Mouse (Mus musculus) cerebellum, adult 8-10 months (tissue): ENCODE results near the gene Galm.
"Not testable (repeated sequence)": the region's sequence is repeated elsewhere in the genome, so short reads cannot be mapped to it uniquely, and the experiment has no call there.

Experiments
- DNase-seq: peaks from one replicate; pipeline ENCODE4 v3.0.0; 2022

The Galm gene

DNA sequence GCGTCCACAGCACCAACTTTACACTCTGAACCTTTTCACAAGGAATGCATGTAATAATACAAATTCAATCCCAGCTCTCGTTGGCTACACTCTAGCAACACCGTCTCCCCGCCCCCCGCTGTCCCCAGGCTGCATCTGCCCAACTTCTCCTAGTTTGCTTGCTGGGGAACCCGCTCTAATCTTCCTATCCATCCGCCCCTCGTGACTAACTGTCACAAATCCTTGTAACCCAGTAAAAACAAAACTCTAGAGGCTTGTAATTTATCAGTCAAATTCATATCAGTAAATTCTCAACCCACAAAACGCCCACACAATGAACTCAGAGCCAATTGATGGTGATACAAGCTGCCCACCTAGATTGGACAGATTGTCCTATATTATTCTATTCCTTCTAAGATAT, 93.9 kb downstream of the Galm start:
- no peak for DNase-seq

DNA sequence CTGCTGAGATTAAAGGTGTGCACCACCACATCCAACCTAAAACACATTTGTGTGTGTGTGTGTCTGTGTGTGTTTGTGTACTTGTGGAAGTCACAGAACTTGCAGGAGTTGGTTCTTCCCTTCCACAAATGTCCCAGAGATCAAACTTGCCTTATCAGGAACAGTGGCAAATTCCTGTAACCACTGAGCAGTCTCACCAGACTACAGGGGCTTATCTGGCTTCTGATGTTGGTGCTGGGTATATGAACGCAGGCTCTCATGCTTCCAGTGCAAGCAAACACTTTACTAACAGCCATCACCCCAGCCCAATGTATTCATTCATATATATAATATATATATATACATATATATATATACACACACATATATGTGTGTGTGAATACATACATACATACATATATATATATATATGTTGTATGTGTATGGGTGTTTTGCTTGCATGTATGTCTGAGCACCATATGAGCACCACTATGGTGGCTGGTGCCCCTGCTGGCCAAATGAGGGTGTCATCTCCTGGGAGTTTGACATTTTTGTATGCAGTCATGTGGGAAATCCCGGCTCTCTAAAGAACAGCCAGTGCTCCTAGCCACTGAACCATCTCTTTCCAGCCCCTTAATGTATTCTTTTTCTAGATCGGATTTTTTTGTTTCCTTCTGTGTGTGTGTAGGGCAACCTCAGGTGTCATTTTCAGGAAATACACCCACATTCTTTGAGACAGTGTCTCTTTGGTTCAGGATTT, 94.8 kb downstream of the Galm start:
- no peak for DNase-seq

DNA sequence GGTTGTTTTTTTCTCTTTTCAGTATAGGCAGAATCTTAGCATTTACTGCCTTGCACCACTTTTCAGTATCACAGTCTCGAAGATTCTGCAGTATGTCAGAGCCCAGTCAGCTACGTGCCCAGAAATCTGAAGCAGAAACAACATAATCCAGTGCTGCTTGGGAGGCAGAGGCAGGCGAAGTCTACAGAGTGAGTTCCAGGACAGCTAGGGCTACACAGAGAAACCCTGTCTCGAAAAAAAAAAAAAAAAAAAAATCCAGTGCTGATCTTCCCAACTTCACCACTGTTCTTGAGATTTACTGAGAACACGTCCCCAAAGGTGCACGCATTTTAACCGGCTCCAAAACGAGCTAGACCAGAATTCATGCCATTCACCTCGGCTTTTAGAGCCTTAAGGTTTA, 96.6 kb downstream of the Galm start:
- DNase-seq, result no peak

DNA sequence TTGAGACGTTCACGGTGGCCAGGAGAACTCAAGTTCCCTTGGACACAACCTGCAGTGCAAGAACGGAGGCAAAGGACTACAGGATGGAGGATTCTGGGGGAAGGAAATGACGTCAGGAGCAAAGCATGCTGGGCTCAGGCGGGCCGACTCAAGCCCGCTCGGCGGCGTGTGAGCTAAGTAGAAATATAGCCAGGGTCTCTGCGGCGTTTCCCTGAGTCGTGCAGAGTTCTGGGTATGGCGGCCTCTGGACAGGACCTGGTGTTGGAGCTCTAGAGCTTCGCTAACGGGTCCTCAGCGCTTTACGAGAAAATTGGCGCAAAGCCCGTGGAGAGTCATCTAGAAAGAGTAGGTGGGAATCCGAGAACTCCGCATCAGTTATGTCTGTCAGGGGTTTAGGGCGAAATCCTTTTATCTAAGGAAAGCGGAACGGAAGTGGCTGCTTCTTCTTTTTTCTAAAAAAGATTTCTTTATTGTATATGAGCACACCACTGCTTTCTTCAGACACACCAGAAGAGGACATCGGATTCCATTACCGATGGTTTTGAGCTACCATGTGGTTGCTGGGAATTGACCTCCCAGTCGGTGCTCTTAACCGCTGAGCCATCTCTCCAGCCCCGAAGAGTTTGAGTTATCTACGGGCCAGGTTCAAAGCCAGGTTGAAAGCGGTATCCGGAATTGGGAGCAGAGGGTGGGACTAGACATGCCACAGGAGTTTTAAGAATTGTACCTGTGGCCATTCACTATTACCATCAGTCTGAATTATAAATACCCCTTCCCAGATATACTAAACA, 97.2 kb downstream of the Galm start, which contains the start of gene Gemin6:
Gene Gemin6, plus strand, starts transcription at position 116 of the 791 bp plus-strand sequence.
- peak; percentile 81 for DNase-seq

DNA sequence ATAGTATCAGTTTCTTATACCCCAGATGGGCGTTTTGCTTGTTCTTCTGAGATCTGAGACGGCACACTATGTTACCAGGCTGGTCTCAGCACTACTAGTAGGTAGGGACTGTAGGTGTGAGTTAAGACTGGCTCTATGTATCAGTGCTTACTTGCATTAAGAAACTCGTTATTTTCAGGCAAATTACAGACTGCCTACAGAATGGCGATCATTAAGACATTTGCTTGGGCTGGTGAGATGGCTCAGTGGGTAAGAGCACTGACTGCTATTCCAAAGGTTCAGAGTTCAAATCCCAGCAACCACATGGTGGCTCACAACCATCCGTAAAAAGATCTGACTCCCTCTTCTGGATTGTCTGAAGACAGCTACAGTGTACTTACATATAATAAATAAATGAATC, 97.9 kb downstream of the Galm start:
- DNase-seq, result not testable (repeated sequence)

DNA sequence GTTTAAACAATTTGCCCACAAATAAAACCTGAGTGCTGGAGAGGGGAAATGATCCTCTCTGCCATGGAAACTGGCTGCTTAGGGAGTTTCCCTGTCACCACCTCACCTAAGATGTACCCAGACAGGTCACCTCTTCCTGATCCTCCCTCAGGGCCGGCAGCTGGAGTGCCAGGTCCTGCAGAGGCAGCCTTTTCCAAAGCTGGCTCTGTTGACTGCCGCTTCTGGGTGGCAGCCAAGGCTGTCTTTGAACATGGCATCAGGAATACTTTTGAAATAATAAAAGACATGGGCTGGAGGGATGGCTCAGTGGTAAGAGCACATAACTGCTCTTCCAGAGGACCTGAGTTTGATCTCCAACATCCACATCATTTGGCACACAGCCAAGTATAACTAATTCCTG, 102.1 kb downstream of the Galm start:
- no peak for DNase-seq

DNA sequence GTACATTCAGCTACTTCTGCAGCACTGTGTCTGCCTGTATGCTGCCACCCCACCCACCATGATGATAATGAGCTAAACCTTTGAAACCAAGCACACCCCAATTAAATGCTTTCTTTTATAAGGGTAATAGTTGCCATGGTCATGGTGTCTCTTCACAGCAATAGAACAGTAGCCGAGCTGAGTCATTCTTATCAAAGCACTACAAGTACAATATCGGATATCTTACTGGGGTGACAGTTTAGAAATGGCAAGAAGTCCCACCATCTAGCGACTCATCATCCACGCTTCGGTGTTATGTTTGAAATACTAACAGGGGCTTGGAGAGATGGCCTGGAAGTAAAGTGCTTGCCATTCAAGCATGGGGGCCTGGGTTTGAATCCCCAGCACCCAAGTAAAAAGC, 106.6 kb downstream of the Galm start:
- DNase-seq, result no peak

DNA sequence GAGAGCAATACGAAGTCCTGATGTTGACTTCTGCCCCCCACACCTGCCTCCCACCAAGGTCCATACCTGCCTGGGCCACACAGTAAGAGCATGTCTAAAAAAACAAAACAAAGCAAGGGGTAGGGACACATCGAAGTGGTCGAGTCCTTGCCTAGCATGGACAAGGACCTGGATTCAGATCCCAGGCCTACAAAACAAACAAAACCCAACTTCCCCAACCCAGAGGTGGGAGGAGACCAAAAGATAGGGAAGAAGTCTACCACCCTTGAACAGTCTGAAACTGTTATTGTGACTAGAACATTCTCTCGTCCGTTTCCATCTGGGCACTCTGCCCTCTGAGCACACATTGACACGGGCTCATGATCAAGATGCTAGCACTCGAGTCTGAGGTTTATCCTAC, 107.1 kb downstream of the Galm start:
- DNase-seq, result no peak
